Mouse (Mus musculus) granulocyte monocyte progenitor cell, adult 5-6 weeks (primary cell): ENCODE results near the gene Wdr75. TPM values are rescaled to one million over a fixed set of nuclear protein-coding genes. Genes with fewer than 3 reads are reported as not detected.
A peak's percentile ranks its signal among the peaks of the same experiment; 100 is the strongest.

Experiments
- ATAC-seq: replicated peaks from 2 replicates; pipeline ENCODE4 v1.8.0; 2016; ENCODE audit warnings: mild to moderate bottlenecking, moderate TSS enrichment, inconsistent platforms; ENCODE audit not compliant: poor library complexity, severe bottlenecking
- total RNA-seq, 2 experiments: library from RNA; stranded (forward) in 1 of 2; stranded (reverse) in 1 of 2; fragments of 200-712, 200-1000 nt in 1 of 2; fragments of >200 nt in 1 of 2; fragmentation: Nextera tagmentation in 1 of 2; gene quantifications; 2 replicates each; pipeline ENCODE4 v1.2.3; 2014 to 2017

Gene Wdr75
- total RNA-seq, 2 experiments from 2014 or later, result 114 to 136 TPM

GRCm38 (mm10) chr1:45835362-45836063 is 40.5 kb downstream of the Wdr75 start:
- no peak for ATAC-seq

GRCm38 (mm10) chr1:45837736-45838135 is 42.8 kb downstream of the Wdr75 start:
- ATAC-seq, result no peak

- no peak for ATAC-seq
These were observed 43.3 kb downstream of the Wdr75 start for GRCm38 (mm10) chr1:45838271-45838670.

GRCm38 (mm10) chr1:45845466-45845865 is 50.5 kb downstream of the Wdr75 start:
- no peak for ATAC-seq

GRCm38 (mm10) chr1:45858038-45858437 is 63.1 kb downstream of the Wdr75 start:
- no peak for ATAC-seq

- ATAC-seq, result peak; percentile 17; the same call in 1 of the 2 replicates
These were observed 65.4 kb downstream of the Wdr75 start for GRCm38 (mm10) chr1:45860349-45860748.

GRCm38 (mm10) chr1:45861162-45861561 is 66.2 kb downstream of the Wdr75 start:
- no peak for ATAC-seq

GRCm38 (mm10) chr1:45863641-45864040 is 68.7 kb downstream of the Wdr75 start:
- no peak for ATAC-seq

GRCm38 (mm10) chr1:45864564-45865014 is 69.6 kb downstream of the Wdr75 start:
- no peak for ATAC-seq

- ATAC-seq, result no peak
These were observed 70.3 kb downstream of the Wdr75 start for GRCm38 (mm10) chr1:45865316-45865715.

- peak; percentile 44; the same call in 1 of the 2 replicates for ATAC-seq
These were observed 70.8 kb downstream of the Wdr75 start for GRCm38 (mm10) chr1:45865727-45866126.

- no peak for ATAC-seq
These were observed 71.5 kb downstream of the Wdr75 start for GRCm38 (mm10) chr1:45866288-45867018.

GRCm38 (mm10) chr1:45868050-45868449 is 73.1 kb downstream of the Wdr75 start:
- no peak for ATAC-seq

- ATAC-seq, result peak; percentile 89
These were observed 73.6 kb downstream of the Wdr75 start for GRCm38 (mm10) chr1:45868479-45869137.

Other genes with a start within 250 kb of the Wdr75 start
- gene Gm5269, start 95.1 kb downstream of the Wdr75 start, total RNA-seq (2014; fragmentation: Nextera tagmentation), result not detected in 2 replicates
- not detected in 2 replicates for gene Gm5269, start 95.1 kb downstream of the Wdr75 start, total RNA-seq (2017)
- gene Slc40a1, start 131.4 kb downstream of the Wdr75 start, total RNA-seq (2014; fragmentation: Nextera tagmentation), result 4.6 and 11.2 TPM in 2 replicates
- gene Slc40a1, start 131.4 kb downstream of the Wdr75 start, total RNA-seq (2017), result 8.6 and 10.6 TPM in 2 replicates